Mouse (Mus musculus) heart, postnatal 0 days (tissue): Measurements from ENCODE around the gene Ccdc85b.

Experiments
- CTCF ChIP-seq: IDR thresholded peaks from 2 replicates; pipeline ENCODE4 v1.5.1; 2016; ENCODE audit warnings: antibody characterized with exemption, control low read depth, low read depth
- EP300 ChIP-seq: IDR thresholded peaks from 2 replicates; pipeline ENCODE4 v1.6.1; 2016; ENCODE audit warnings: antibody characterized with exemption, low read depth

DNA sequence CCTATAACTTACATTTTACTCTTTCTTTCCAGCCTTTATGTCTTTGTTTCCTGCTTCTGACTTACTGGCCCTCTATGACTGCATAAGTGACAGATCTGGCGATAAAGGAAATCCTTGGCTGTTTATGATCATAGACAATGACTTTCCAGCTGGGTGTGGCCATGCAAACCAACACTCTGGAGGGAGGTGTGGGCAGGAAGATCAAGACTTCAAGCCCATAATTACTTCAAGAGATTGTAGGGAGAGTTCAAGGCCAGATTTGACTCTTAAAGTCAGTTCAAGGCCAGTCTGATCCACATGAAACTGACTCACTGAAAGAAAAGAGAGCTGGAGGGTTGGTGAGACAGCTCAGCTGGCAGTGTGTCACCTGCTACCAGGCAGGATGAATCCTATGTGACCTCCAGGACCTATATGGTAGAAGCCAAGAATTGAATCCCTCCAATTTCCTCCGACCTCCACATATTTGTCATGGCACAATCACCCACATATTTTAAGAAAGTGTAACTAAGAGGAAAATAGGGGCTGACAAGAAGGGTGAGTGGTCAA lies 42.7 kb upstream of the Ccdc85b start:
- TF ChIP-seq CTCF (no peak), EP300 (no peak)
